26 mouse cellular contexts compared by ENCODE assay signal in genomic region chr8:34485905-34486304, GRCm38 (mm10).
A peak's percentile ranks its signal among the peaks of the same experiment; 100 is the strongest.
DNase-seq lines count a peak whose midpoint lies in the region; ATAC-seq and TF ChIP-seq lines count a peak whose summit lies in the region.
"Had no signal": no experiment of that assay in that cellular context is flagged by ENCODE, and none has a peak within 500 bp of the region (broad histone marks: within the 10 kb centered on the region; RNA-seq: fewer than 3 reads in every experiment).

No protein-coding gene starts in this region.

- H3K9ac ChIP-seq in forebrain, embryonic 16.5 days (replicated peaks; ENCODE audit: low read depth, low read length) = no peak overlapping the region
- no peak overlapping the region for H3K9ac ChIP-seq in hindbrain, postnatal 0 days (replicated peaks; ENCODE audit: low read length)
- H3K9ac ChIP-seq: embryonic facial prominence, embryonic 13.5 days; forebrain, postnatal 0 days; hindbrain, embryonic 12.5 days; hindbrain, embryonic 15.5 days; intestine, embryonic 15.5 days had no signal

- no peak for TF ChIP-seq CTCF in hindbrain, postnatal 0 days (IDR thresholded peaks at IDR 0.05; ENCODE audit: low read depth)
- TF ChIP-seq CTCF in thymus, adult 2 months (IDR thresholded peaks at IDR 0.05; ENCODE audit: borderline replicate concordance, control insufficient read depth, extremely low read depth, insufficient read depth, low read length, poor library complexity) = no peak

- H3K4me1 ChIP-seq in forebrain, embryonic 10.5 days = peaks cover 16% of the 10 kb centered on the region
- H3K4me1 ChIP-seq in forebrain, embryonic 16.5 days (replicated peaks; ENCODE audit: control insufficient read depth, insufficient read depth, low read length) = peaks cover 10% of the 10 kb centered on the region
- peaks cover 32% of the 10 kb centered on the region for H3K4me1 ChIP-seq in hindbrain, embryonic 10.5 days (replicated peaks)
- no peaks in the 10 kb centered on the region for H3K4me1 ChIP-seq in hindbrain, postnatal 0 days (ENCODE audit: insufficient read depth, low read length)
- peaks cover 10% of the 10 kb centered on the region for H3K4me1 ChIP-seq in thymus, adult 2 months (replicated peaks; ENCODE audit: control insufficient read depth, insufficient read depth, low read length)
- H3K4me1 ChIP-seq: embryonic facial prominence, embryonic 13.5 days; intestine, embryonic 15.5 days had no signal

- no peak overlapping the region for H3K4me2 ChIP-seq in forebrain, embryonic 16.5 days (ENCODE audit: low read length)
- H3K4me2 ChIP-seq in hindbrain, postnatal 0 days (ENCODE audit: low read depth, low read length) = no peak overlapping the region
- H3K4me2 ChIP-seq: embryonic facial prominence, embryonic 13.5 days; heart, embryonic 11.5 days; hindbrain, embryonic 15.5 days; intestine, embryonic 15.5 days had no signal

- no peak for ATAC-seq in forebrain, embryonic 16.5 days
- no peak for ATAC-seq in hindbrain, postnatal 0 days
- ATAC-seq: forebrain, postnatal 0 days; intestine, embryonic 15.5 days had no signal

- H3K9me3 ChIP-seq in forebrain, embryonic 10.5 days = no peaks in the 10 kb centered on the region
- H3K9me3 ChIP-seq in forebrain, embryonic 16.5 days (ENCODE audit: control insufficient read depth, low read length) = no peaks in the 10 kb centered on the region
- no peaks in the 10 kb centered on the region for H3K9me3 ChIP-seq in hindbrain, embryonic 10.5 days
- H3K9me3 ChIP-seq in hindbrain, postnatal 0 days (ENCODE audit: low read length) = no peaks in the 10 kb centered on the region
- H3K9me3 ChIP-seq: embryonic facial prominence, embryonic 10.5 days; embryonic facial prominence, embryonic 13.5 days; forebrain, embryonic 13.5 days; hindbrain, embryonic 12.5 days; hindbrain, embryonic 15.5 days; intestine, embryonic 15.5 days had no signal

- no peak overlapping the region for H3K4me3 ChIP-seq in forebrain, embryonic 10.5 days
- H3K4me3 ChIP-seq in forebrain, embryonic 16.5 days (replicated peaks; ENCODE audit: low read length) = no peak overlapping the region
- H3K4me3 ChIP-seq in hindbrain, embryonic 10.5 days = no peak overlapping the region
- H3K4me3 ChIP-seq in hindbrain, postnatal 0 days (ENCODE audit: low read length) = no peak overlapping the region
- no peak overlapping the region for H3K4me3 ChIP-seq in thymus, adult 2 months (ENCODE audit: control insufficient read depth, insufficient read depth, low read length)
- H3K4me3 ChIP-seq: embryonic facial prominence, embryonic 10.5 days; embryonic facial prominence, embryonic 13.5 days; erythroblast, embryonic 14.5 days; forebrain, embryonic 13.5 days; gastrocnemius, adult 2 months; heart, adult 2 months; hindbrain, embryonic 12.5 days; hindbrain, embryonic 15.5 days; intestine, embryonic 15.5 days had no signal

- no peaks in the 10 kb centered on the region for H3K36me3 ChIP-seq in forebrain, embryonic 10.5 days (replicated peaks)
- H3K36me3 ChIP-seq in forebrain, embryonic 16.5 days (ENCODE audit: control insufficient read depth, insufficient read depth) = no peaks in the 10 kb centered on the region
- no peaks in the 10 kb centered on the region for H3K36me3 ChIP-seq in hindbrain, embryonic 10.5 days
- H3K36me3 ChIP-seq in hindbrain, postnatal 0 days (ENCODE audit: insufficient read depth, low read length) = no peaks in the 10 kb centered on the region
- no peaks in the 10 kb centered on the region for H3K36me3 ChIP-seq in thymus, adult 2 months (ENCODE audit: control insufficient read depth, insufficient read depth, low read length)
- H3K36me3 ChIP-seq: embryonic facial prominence, embryonic 10.5 days; embryonic facial prominence, embryonic 13.5 days; hindbrain, embryonic 12.5 days; hindbrain, embryonic 15.5 days; intestine, embryonic 15.5 days had no signal

- WGBS in forebrain, embryonic 10.5 days = 95% methylated on average over 9 of the region's 9 CpGs
- 94% methylated on average over 9 of the region's 9 CpGs for WGBS in forebrain, embryonic 16.5 days
- 92% methylated on average over 9 of the region's 9 CpGs for WGBS in hindbrain, embryonic 10.5 days
- WGBS in hindbrain, postnatal 0 days = 93% methylated on average over 9 of the region's 9 CpGs
- 93% methylated on average over 9 of the region's 9 CpGs for WGBS in thymus, adult 2 months

- 0 out of 2 replicates have a peak overlapping the region, but pooled peaks have one; percentile 44 for H3K27ac ChIP-seq in forebrain, embryonic 10.5 days
- H3K27ac ChIP-seq in forebrain, embryonic 16.5 days (ENCODE audit: low read length) = no peak overlapping the region
- H3K27ac ChIP-seq in hindbrain, embryonic 10.5 days = peak overlapping the region; percentile 74
- no peak overlapping the region for H3K27ac ChIP-seq in hindbrain, postnatal 0 days
- no peak overlapping the region for H3K27ac ChIP-seq in thymus, adult 2 months (ENCODE audit: control insufficient read depth, insufficient read depth, low read length)
- H3K27ac ChIP-seq: embryonic facial prominence, embryonic 13.5 days; forebrain, embryonic 13.5 days; gastrocnemius, adult 2 months; heart, adult 2 months; intestine, embryonic 15.5 days had no signal

- no peak for DNase-seq in forebrain, embryonic 10.5 days (ENCODE audit: extremely low spot score, low spot score)
- no peak for DNase-seq in hindbrain, embryonic 10.5 days (ENCODE audit: low spot score)
- no peak for DNase-seq in hindbrain, postnatal 0 days (ENCODE audit: low spot score)
- peak; percentile 13 for DNase-seq in naive thymus-derived CD4-positive, alpha-beta T cell, adult 2 months (ENCODE audit: low read depth)
- no peak for DNase-seq in thymus, adult 2 months
- no peak for DNase-seq in urinary bladder, postnatal 10 days (ENCODE audit: low spot score)
- DNase-seq: adrenal gland, adult 2 months; adrenal gland, postnatal 14 days; cerebellum, adult 11 months; cerebellum, adult 2 months; cerebellum, adult 9-11 months; cerebellum, postnatal 36 days; forebrain, postnatal 0 days; gastrocnemius, adult 2 months; gastrocnemius, postnatal 14 days; heart, adult 2 months; heart, postnatal 36 days had no signal

- no peak for TF ChIP-seq POLR2A in thymus, adult 2 months (IDR thresholded peaks at IDR 0.05; ENCODE audit: control insufficient read depth, extremely low read depth, insufficient read depth, low read length, poor library complexity)

- H3K27me3 ChIP-seq in forebrain, embryonic 10.5 days (ENCODE audit: poor library complexity, severe bottlenecking) = no peaks in the 10 kb centered on the region
- no peaks in the 10 kb centered on the region for H3K27me3 ChIP-seq in forebrain, embryonic 16.5 days (replicated peaks; ENCODE audit: control insufficient read depth, insufficient read depth, low read length)
- H3K27me3 ChIP-seq in hindbrain, embryonic 10.5 days (ENCODE audit: insufficient read depth, poor library complexity, severe bottlenecking) = peaks cover 10% of the 10 kb centered on the region
- no peaks in the 10 kb centered on the region for H3K27me3 ChIP-seq in hindbrain, postnatal 0 days (ENCODE audit: insufficient read depth, low read length)
- no peaks in the 10 kb centered on the region for H3K27me3 ChIP-seq in thymus, adult 2 months (ENCODE audit: control insufficient read depth, insufficient read depth, low read length)
- H3K27me3 ChIP-seq: embryonic facial prominence, embryonic 13.5 days; forebrain, embryonic 13.5 days; hindbrain, embryonic 12.5 days; hindbrain, embryonic 15.5 days; intestine, embryonic 15.5 days had no signal

Comparison
In these comparisons a context has a peak if more than half of its experiments do, and no peak if none do; other contexts are left out.
1. H3K27ac ChIP-seq: peak in forebrain, embryonic 10.5 days (single experiment) and hindbrain, embryonic 10.5 days (single experiment); none in forebrain, embryonic 16.5 days (single experiment), hindbrain, postnatal 0 days (single experiment) and thymus, adult 2 months (single experiment).